Mouse (Mus musculus) myocyte (in vitro differentiated cells): ENCODE measurements around the gene Dusp5. TPM values are rescaled to one million over a fixed set of nuclear protein-coding genes. Genes with fewer than 3 reads are reported as not detected.
A peak's percentile ranks its signal among the peaks of the same experiment; 100 is the strongest.

Source experiments
- H3K27me3 ChIP-seq: one replicate; pipeline ENCODE4 v1.6.1; 2011; ENCODE audit not compliant: control insufficient read depth, insufficient read depth, insufficient read length
- H3K36me3 ChIP-seq: one replicate; pipeline ENCODE4 v1.6.1; 2011; ENCODE audit not compliant: control insufficient read depth, insufficient read depth
- H3K4me2 ChIP-seq: one replicate; pipeline ENCODE4 v1.6.1; 2011; ENCODE audit warnings: low read depth, control low read depth
- H3K4me3 ChIP-seq: one replicate; pipeline ENCODE4 v1.5.1; 2011; ENCODE audit warnings: mild to moderate bottlenecking, control low read depth, moderate library complexity
- H3K79me2 ChIP-seq: one replicate; pipeline ENCODE4 v1.6.1; 2011; ENCODE audit not compliant: control insufficient read depth, insufficient read depth
- H3ac ChIP-seq: one replicate; pipeline ENCODE4 v1.6.1; 2011; ENCODE audit not compliant: control insufficient read depth, insufficient read length
- CEBPB ChIP-seq: IDR thresholded peaks from 2 replicates; pipeline ENCODE4 v1.6.1; 2011; ENCODE audit warnings: mild to moderate bottlenecking, moderate library complexity; ENCODE audit not compliant: poor library complexity, insufficient read depth, severe bottlenecking
- E2F4 ChIP-seq: IDR thresholded peaks from one replicate; pipeline ENCODE4 v1.6.1; 2011; ENCODE audit warnings: mild to moderate bottlenecking, control low read depth, moderate library complexity; ENCODE audit not compliant: insufficient read depth
- MAX ChIP-seq: IDR thresholded peaks from one replicate; pipeline ENCODE4 v1.6.1; 2011; ENCODE audit warnings: low read depth, mild to moderate bottlenecking, control low read depth
- MYOD1 ChIP-seq, 3 experiments: IDR thresholded peaks; one replicate each; pipeline ENCODE4 v1.6.1; 2011; ENCODE audit warnings: control low read depth in 2 of 3, low read depth in 2 of 3, mild to moderate bottlenecking in 2 of 3, moderate library complexity in 1 of 3; ENCODE audit not compliant: insufficient read length in 2 of 3, control insufficient read depth in 1 of 3
- MYOG ChIP-seq, 3 experiments: IDR thresholded peaks; one replicate each; pipeline ENCODE4 v1.6.1; 2011; ENCODE audit warnings: control low read depth in 2 of 3, low read depth in 2 of 3, mild to moderate bottlenecking in 2 of 3; ENCODE audit not compliant: insufficient read length in 2 of 3, control insufficient read depth in 1 of 3, insufficient read depth in 1 of 3
- POLR2A ChIP-seq: IDR thresholded peaks from one replicate; pipeline ENCODE4 v1.6.1; 2011; ENCODE audit warnings: low read depth, mild to moderate bottlenecking, control low read depth, moderate library complexity; ENCODE audit not compliant: insufficient read length
- POLR2AphosphoS2 ChIP-seq: IDR thresholded peaks from one replicate; pipeline ENCODE4 v1.6.1; 2011; ENCODE audit warnings: low read depth, control low read depth; ENCODE audit not compliant: insufficient read length
- REST ChIP-seq: IDR thresholded peaks from one replicate; pipeline ENCODE4 v1.6.1; 2011; ENCODE audit warnings: mild to moderate bottlenecking, control low read depth, moderate library complexity; ENCODE audit not compliant: insufficient read depth, insufficient read length
- SRF ChIP-seq: IDR thresholded peaks from one replicate; pipeline ENCODE4 v1.6.1; 2011; ENCODE audit warnings: low read depth; ENCODE audit not compliant: control insufficient read depth, insufficient read length
- TCF12 ChIP-seq: IDR thresholded peaks from one replicate; pipeline ENCODE4 v1.6.1; 2011; ENCODE audit warnings: mild to moderate bottlenecking, control low read depth; ENCODE audit not compliant: poor library complexity, insufficient read depth, severe bottlenecking
- TCF3 ChIP-seq: IDR thresholded peaks from one replicate; pipeline ENCODE4 v1.6.1; 2011; ENCODE audit warnings: low read depth, control low read depth; ENCODE audit not compliant: insufficient read length
- USF1 ChIP-seq: IDR thresholded peaks from one replicate; pipeline ENCODE4 v1.6.1; 2011; ENCODE audit warnings: low read depth, mild to moderate bottlenecking, control low read depth, moderate library complexity
- polyA plus RNA-seq: library from polyadenylated mRNA; unstranded; fragments of >200 nt; fragmentation: generic; extraction: Trizol; gene quantifications from one replicate; pipeline ENCODE4 v1.2.1, GENCODE M21; 2012; ENCODE audit warnings: missing spikeins

Dusp5 gene
- polyA plus RNA-seq, 1 experiment, result 4.5 TPM

- TF ChIP-seq POLR2AphosphoS2 (no peak), E2F4 (no peak), USF1 (no peak), TCF12 (no peak), POLR2A (no peak), MAX (no peak), CEBPB (no peak), SRF (no peak), REST (no peak), TCF3 (no peak)
- no peak overlapping the region for H3K4me3 ChIP-seq
- H3K27me3 ChIP-seq, result no peaks in the 10 kb centered on the region
- peak overlapping the region; percentile 66 for H3K4me2 ChIP-seq
- H3K36me3 ChIP-seq, result no peaks in the 10 kb centered on the region
- no peaks in the 10 kb centered on the region for H3K79me2 ChIP-seq
- H3ac ChIP-seq, result no peak overlapping the region
These were observed 23.9 kb downstream of the Dusp5 start for GRCm38 (mm10) chr19:53552795-53553194.

DNA sequence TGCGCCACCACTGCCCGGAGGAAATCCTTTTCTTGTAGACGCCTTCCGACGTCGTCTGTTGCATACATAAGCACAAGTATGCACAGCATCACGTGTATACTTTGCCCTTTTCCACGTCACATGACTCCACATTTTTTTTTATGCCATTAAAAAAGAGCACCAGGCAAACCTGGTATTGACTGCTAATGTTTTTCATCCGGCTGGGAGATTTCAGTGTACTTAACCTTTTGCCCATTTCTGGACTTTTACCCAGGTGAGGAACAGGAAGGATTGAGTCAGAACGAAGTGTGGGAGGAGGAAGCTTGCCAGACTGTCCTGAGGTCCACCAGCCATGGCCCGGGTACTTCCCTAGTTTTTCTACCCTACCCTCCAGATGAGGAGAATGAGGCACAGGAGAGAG lies 25.5 kb downstream of the Dusp5 start:
- no peak overlapping the region for H3ac ChIP-seq

DNA sequence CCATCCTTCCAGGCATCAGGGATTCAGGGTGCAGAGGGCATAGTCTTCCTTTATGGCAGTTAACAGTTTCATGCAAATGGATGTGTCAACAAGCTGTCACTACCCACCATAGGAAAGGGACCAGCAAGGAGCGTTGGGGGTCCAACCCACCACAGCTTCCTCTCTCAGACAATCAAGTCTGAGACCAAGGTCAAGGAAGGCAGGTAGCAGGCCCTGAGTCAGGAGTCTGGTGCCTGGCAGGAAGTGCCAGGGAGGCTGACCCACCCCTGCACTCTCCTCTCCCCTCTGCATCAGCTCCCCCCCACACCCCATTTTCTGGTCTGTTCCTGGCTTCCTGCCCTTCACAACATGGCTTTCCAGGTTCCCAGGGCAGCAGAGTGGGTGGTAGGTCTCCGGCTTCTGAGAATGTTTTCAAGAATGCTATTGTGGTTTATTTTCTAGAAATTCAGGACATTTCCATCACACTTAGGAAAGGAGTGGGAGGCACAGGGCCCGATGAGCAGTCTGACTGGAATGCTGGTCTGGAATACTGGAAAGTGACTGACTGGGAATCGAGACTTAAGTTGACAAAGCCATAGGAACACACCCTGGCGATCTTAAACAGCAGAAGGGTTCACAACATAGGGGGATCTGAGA lies 26.2 kb downstream of the Dusp5 start:
- Histone ChIP-seq H3K4me2 (peak overlapping the region; percentile 64), H3K27me3 (no peaks in the 10 kb centered on the region), H3K4me3 (no peak overlapping the region), H3ac (no peak overlapping the region), H3K36me3 (no peaks in the 10 kb centered on the region), H3K79me2 (no peaks in the 10 kb centered on the region)
- TF ChIP-seq TCF12 (no peak), MYOG (IDR thresholded peaks at IDR 0.05; ENCODE audit: control insufficient read depth in 1 of 3, insufficient read depth in 1 of 3, insufficient read length in 2 of 3, low read depth in 2 of 3) (no peak), MYOD1 (IDR thresholded peaks at IDR 0.05; ENCODE audit: control insufficient read depth in 1 of 3, insufficient read length in 2 of 3, low read depth in 2 of 3) (peak in 1 of 3 experiments; percentile 5), REST (no peak)

More for the DNA sequence above, 25.5 kb downstream of the Dusp5 start:
- Histone ChIP-seq H3K4me2 (peak overlapping the region; percentile 64), H3K79me2 (no peaks in the 10 kb centered on the region), H3K4me3 (no peak overlapping the region), H3K36me3 (no peaks in the 10 kb centered on the region), H3K27me3 (no peaks in the 10 kb centered on the region)
- TF ChIP-seq SRF, result no peak
- TF ChIP-seq E2F4, result no peak
- no peak for TF ChIP-seq TCF3
- no peak for TF ChIP-seq USF1
- no peak for TF ChIP-seq MAX
- no peak for TF ChIP-seq POLR2AphosphoS2
- TF ChIP-seq MYOG (IDR thresholded peaks at IDR 0.05; ENCODE audit: control insufficient read depth in 1 of 3, insufficient read depth in 1 of 3, insufficient read length in 2 of 3, low read depth in 2 of 3), result no peak
- TF ChIP-seq POLR2A, result no peak
- no peak for TF ChIP-seq REST
- no peak for TF ChIP-seq CEBPB
- TF ChIP-seq TCF12, result no peak

GRCm38 (mm10) chr19:53556841-53557240 lies 27.9 kb downstream of the Dusp5 start:
- TF ChIP-seq MYOG (IDR thresholded peaks at IDR 0.05; ENCODE audit: control insufficient read depth in 1 of 3, insufficient read depth in 1 of 3, insufficient read length in 2 of 3, low read depth in 2 of 3) (no peak), POLR2AphosphoS2 (no peak), E2F4 (no peak), CEBPB (no peak), POLR2A (no peak), TCF3 (no peak), SRF (no peak), MYOD1 (IDR thresholded peaks at IDR 0.05; ENCODE audit: control insufficient read depth in 1 of 3, insufficient read length in 2 of 3, low read depth in 2 of 3) (no peak), MAX (no peak), REST (no peak), USF1 (no peak), TCF12 (no peak)
- no peak overlapping the region for H3K4me3 ChIP-seq
- no peaks in the 10 kb centered on the region for H3K79me2 ChIP-seq
- no peaks in the 10 kb centered on the region for H3K27me3 ChIP-seq
- peak overlapping the region; percentile 69 for H3K4me2 ChIP-seq
- no peaks in the 10 kb centered on the region for H3K36me3 ChIP-seq
- H3ac ChIP-seq, result no peak overlapping the region
